Mouse (Mus musculus): ENCODE measurements around the gene Lonrf2. TPM values are rescaled to one million over a fixed set of nuclear protein-coding genes. Genes with fewer than 3 reads are reported as not detected.
A peak's percentile ranks its signal among the peaks of the same experiment; 100 is the strongest.

The Lonrf2 gene
- total and polyA plus RNA-seq, 2 experiments from 2014 or later = 28.8 to 155 TPM

DNA sequence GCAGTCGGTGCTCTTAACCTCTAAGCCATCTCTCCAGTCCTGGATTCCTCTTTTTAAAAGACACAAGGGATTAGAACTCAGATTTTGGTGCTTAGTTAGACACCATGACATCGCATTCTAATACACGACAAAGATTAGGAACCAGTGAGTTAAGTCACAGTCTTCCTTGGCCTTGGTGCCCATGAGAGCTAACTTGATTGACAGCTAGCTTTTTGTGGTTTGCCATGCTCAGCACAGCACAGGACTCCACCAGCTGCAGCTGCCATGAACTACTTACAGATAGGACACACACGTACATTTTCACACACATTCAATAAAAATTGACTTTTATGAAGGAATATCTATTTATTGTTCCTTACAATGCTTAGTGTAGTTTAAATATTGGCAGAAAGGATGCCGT is 60.8 kb downstream of the Lonrf2 start:
- TF ChIP-seq CTCF (IDR thresholded peaks at IDR 0.05) = no peak
- no peak overlapping the region for H3K4me3 ChIP-seq (ENCODE audit: low read depth, low read length)
- 85% methylated on average over 5 of the region's 5 CpGs for WGBS
- no peak overlapping the region for H3K27ac ChIP-seq (ENCODE audit: low read depth, low read length)
- no peak overlapping the region for H3K4me2 ChIP-seq (ENCODE audit: low read depth, low read length, poor library complexity, severe bottlenecking)
- no peaks in the 10 kb centered on the region for H3K36me3 ChIP-seq (ENCODE audit: insufficient read depth, low read length)
- no peaks in the 10 kb centered on the region for H3K27me3 ChIP-seq (ENCODE audit: insufficient read depth, low read length)
- DNase-seq (ENCODE audit: low spot score) = no peak
- H3K4me1 ChIP-seq (ENCODE audit: insufficient read depth, low read length) = no peaks in the 10 kb centered on the region
- no peaks in the 10 kb centered on the region for H3K9me3 ChIP-seq (ENCODE audit: low read length)
- H3K9ac ChIP-seq (replicated peaks; ENCODE audit: low read length, poor library complexity, severe bottlenecking) = no peak overlapping the region
- ATAC-seq (ENCODE audit: low FRiP score) = no peak

DNA sequence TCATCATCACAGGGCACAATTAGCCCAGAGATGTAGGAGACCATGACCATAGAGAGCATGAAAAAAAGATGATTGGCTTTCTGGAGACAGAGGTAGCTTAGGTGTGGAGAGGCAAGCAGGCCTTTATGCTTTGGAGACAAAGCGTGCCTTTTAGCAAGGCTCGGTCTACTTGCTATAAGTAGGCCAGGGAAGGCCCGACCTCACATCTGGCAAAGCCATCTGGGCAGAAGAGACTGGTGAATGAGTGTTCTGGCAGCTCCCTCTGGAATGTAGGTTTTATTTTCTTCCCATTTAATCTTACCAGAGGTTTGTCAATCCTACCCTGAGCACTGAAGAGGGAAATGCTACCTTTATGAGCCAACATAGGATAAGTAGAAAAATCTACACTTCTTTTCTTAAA is 65.8 kb downstream of the Lonrf2 start:
- ATAC-seq (ENCODE audit: low FRiP score) (no peak), DNase-seq (ENCODE audit: low spot score) (no peak)
- Histone ChIP-seq H3K4me2 (ENCODE audit: low read depth, low read length, poor library complexity, severe bottlenecking) (no peak overlapping the region), H3K9ac (replicated peaks; ENCODE audit: low read length, poor library complexity, severe bottlenecking) (no peak overlapping the region), H3K36me3 (ENCODE audit: insufficient read depth, low read length) (no peaks in the 10 kb centered on the region), H3K27me3 (ENCODE audit: insufficient read depth, low read length) (no peaks in the 10 kb centered on the region), H3K27ac (ENCODE audit: low read depth, low read length) (no peak overlapping the region), H3K4me1 (ENCODE audit: insufficient read depth, low read length) (no peaks in the 10 kb centered on the region), H3K9me3 (ENCODE audit: low read length) (no peaks in the 10 kb centered on the region), H3K4me3 (ENCODE audit: low read depth, low read length) (no peak overlapping the region)
- WGBS = 85% methylated on average over 3 of the region's 3 CpGs
- no peak for TF ChIP-seq CTCF (IDR thresholded peaks at IDR 0.05)

DNA sequence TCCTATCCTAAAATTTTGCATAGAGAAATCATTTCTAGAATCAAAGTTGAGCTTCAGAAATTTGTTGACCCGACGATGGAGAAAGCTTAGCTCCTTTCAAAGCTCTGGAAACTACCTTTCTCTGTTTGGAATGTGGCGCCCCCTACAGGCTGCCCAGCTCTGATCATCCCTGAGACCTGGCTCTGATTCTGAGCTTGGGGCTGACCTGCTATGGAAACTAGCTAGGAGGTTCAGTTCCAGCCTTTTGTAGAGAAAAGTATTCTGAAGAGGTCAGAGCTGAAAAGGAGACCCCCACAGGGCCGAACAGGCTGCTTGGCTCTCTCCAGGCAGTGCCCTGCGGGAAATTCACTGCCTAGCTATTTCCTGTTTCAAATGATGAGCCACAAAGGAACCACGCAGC is 66.6 kb downstream of the Lonrf2 start:
- DNase-seq (ENCODE audit: low spot score) (peak; percentile 75), ATAC-seq (ENCODE audit: low FRiP score) (no peak)
- peak; percentile 71 for TF ChIP-seq CTCF (IDR thresholded peaks at IDR 0.05)
- WGBS = 23% methylated on average over 6 of the region's 6 CpGs
- Histone ChIP-seq H3K27ac (ENCODE audit: low read depth, low read length) (no peak overlapping the region), H3K36me3 (ENCODE audit: insufficient read depth, low read length) (no peaks in the 10 kb centered on the region), H3K27me3 (ENCODE audit: insufficient read depth, low read length) (no peaks in the 10 kb centered on the region), H3K9me3 (ENCODE audit: low read length) (no peaks in the 10 kb centered on the region), H3K9ac (replicated peaks; ENCODE audit: low read length, poor library complexity, severe bottlenecking) (no peak overlapping the region), H3K4me1 (ENCODE audit: insufficient read depth, low read length) (no peaks in the 10 kb centered on the region), H3K4me2 (ENCODE audit: low read depth, low read length, poor library complexity, severe bottlenecking) (no peak overlapping the region), H3K4me3 (ENCODE audit: low read depth, low read length) (no peak overlapping the region)

GRCm38 (mm10) chr1:38767812-38768211 is 68.7 kb downstream of the Lonrf2 start:
- ATAC-seq (ENCODE audit: low FRiP score) = peak; percentile 78
- Histone ChIP-seq H3K27ac (ENCODE audit: low read depth, low read length) (no peak overlapping the region), H3K9me3 (ENCODE audit: low read length) (no peaks in the 10 kb centered on the region), H3K36me3 (ENCODE audit: insufficient read depth, low read length) (no peaks in the 10 kb centered on the region), H3K9ac (replicated peaks; ENCODE audit: low read length, poor library complexity, severe bottlenecking) (no peak overlapping the region), H3K27me3 (ENCODE audit: insufficient read depth, low read length) (no peaks in the 10 kb centered on the region), H3K4me1 (ENCODE audit: insufficient read depth, low read length) (no peaks in the 10 kb centered on the region; the same call in 1 of the 2 replicates), H3K4me3 (ENCODE audit: low read depth, low read length) (no peak overlapping the region), H3K4me2 (ENCODE audit: low read depth, low read length, poor library complexity, severe bottlenecking) (no peak overlapping the region)
- DNase-seq (ENCODE audit: low spot score) = peak; percentile 80
- TF ChIP-seq CTCF (IDR thresholded peaks at IDR 0.05) = peak; percentile 88
- WGBS = 9% methylated on average over 11 of the region's 11 CpGs

GRCm38 (mm10) chr1:38766661-38767572 is 69.6 kb downstream of the Lonrf2 start:
- WGBS = 25% methylated on average over 18 of the region's 18 CpGs
- ATAC-seq (ENCODE audit: low FRiP score) = peak; percentile 57
- no peak overlapping the region for H3K4me3 ChIP-seq (ENCODE audit: low read depth, low read length)
- no peak overlapping the region for H3K4me2 ChIP-seq (ENCODE audit: low read depth, low read length, poor library complexity, severe bottlenecking)
- no peaks in the 10 kb centered on the region for H3K27me3 ChIP-seq (ENCODE audit: insufficient read depth, low read length)
- H3K9ac ChIP-seq (replicated peaks; ENCODE audit: low read length, poor library complexity, severe bottlenecking) = no peak overlapping the region
- no peaks in the 10 kb centered on the region for H3K36me3 ChIP-seq (ENCODE audit: insufficient read depth, low read length)
- DNase-seq (ENCODE audit: low spot score) = no peak
- TF ChIP-seq CTCF (IDR thresholded peaks at IDR 0.05) = no peak
- no peaks in the 10 kb centered on the region; the same call in 1 of the 2 replicates for H3K4me1 ChIP-seq (ENCODE audit: insufficient read depth, low read length)
- H3K9me3 ChIP-seq (ENCODE audit: low read length) = no peaks in the 10 kb centered on the region
- no peak overlapping the region for H3K27ac ChIP-seq (ENCODE audit: low read depth, low read length)

DNA sequence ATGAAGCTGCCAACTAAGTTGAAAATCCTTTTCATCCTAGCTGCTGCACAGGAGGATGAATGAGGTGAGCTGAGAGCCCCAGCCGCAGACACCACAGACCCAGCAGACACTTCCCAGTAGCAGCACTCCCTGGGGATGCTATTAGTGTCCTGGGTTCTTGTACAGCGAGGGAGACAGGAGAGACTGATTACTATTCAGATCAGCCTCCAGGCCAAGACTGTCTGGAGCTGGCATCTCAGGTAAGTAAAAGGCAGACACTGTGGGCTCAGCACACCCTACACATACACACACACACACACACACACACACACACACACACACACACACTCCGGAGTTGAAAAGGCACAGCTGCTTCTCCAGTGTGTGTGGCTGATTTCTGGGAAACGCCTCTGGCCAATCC is 70.3 kb downstream of the Lonrf2 start:
- no peaks in the 10 kb centered on the region for H3K36me3 ChIP-seq (ENCODE audit: insufficient read depth, low read length)
- no peaks in the 10 kb centered on the region for H3K27me3 ChIP-seq (ENCODE audit: insufficient read depth, low read length)
- H3K27ac ChIP-seq (ENCODE audit: low read depth, low read length) = no peak overlapping the region
- DNase-seq (ENCODE audit: low spot score) = no peak
- 35% methylated on average over 3 of the region's 4 CpGs for WGBS
- no peak overlapping the region for H3K9ac ChIP-seq (replicated peaks; ENCODE audit: low read length, poor library complexity, severe bottlenecking)
- H3K4me1 ChIP-seq (ENCODE audit: insufficient read depth, low read length) = no peaks in the 10 kb centered on the region; the same call in 1 of the 2 replicates
- no peak for TF ChIP-seq CTCF (IDR thresholded peaks at IDR 0.05)
- no peaks in the 10 kb centered on the region for H3K9me3 ChIP-seq (ENCODE audit: low read length)
- no peak overlapping the region for H3K4me2 ChIP-seq (ENCODE audit: low read depth, low read length, poor library complexity, severe bottlenecking)
- H3K4me3 ChIP-seq (ENCODE audit: low read depth, low read length) = no peak overlapping the region
- ATAC-seq (ENCODE audit: low FRiP score) = no peak; the same call in 1 of the 2 replicates
